Mouse (Mus musculus): ENCODE data around the gene Slc16a6. TPM values are rescaled to one million over a fixed set of nuclear protein-coding genes. Genes with fewer than 3 reads are reported as not detected.

The Slc16a6 gene
- polyA plus RNA-seq, 1 experiment from 2014 or later: 3.7 TPM

Small RNAs within 50 kb of the gene (microRNA-seq; reads per million reads assigned to microRNA genes)
- not detected for gene Gm25540

Other genes with a start within 250 kb of the Slc16a6 start
- 4.9 TPM in 2 replicates for gene Rgs9, start 175.5 kb downstream of the Slc16a6 start, polyA plus RNA-seq (2015; fragmentation: Nextera tagmentation; extraction: Ambion mirVana)
- 21.6 and 21.7 TPM in 2 replicates for gene Gna13, start 110.8 kb downstream of the Slc16a6 start, polyA plus RNA-seq (2015; fragmentation: Nextera tagmentation; extraction: Ambion mirVana)
- gene 9930022D16Rik, start 59.7 kb downstream of the Slc16a6 start, polyA plus RNA-seq (2015; fragmentation: Nextera tagmentation; extraction: Ambion mirVana): not detected in 2 replicates
- gene Amz2, start 47.7 kb downstream of the Slc16a6 start, polyA plus RNA-seq (2015; fragmentation: Nextera tagmentation; extraction: Ambion mirVana): 46.9 and 48.5 TPM in 2 replicates
- 4.1 and 4.2 TPM in 2 replicates for gene Arsg, start 224 bp downstream of the Slc16a6 start, polyA plus RNA-seq (2015; fragmentation: Nextera tagmentation; extraction: Ambion mirVana)
- gene Wipi1, start 138.4 kb upstream of the Slc16a6 start, polyA plus RNA-seq (2015; fragmentation: Nextera tagmentation; extraction: Ambion mirVana): 51.0 and 52.7 TPM in 2 replicates
- gene Prkar1a, start 175.8 kb upstream of the Slc16a6 start, polyA plus RNA-seq (2015; fragmentation: Nextera tagmentation; extraction: Ambion mirVana): 346 and 360 TPM in 2 replicates
- 3.1 and 3.3 TPM in 2 replicates for gene Fam20a, start 248.7 kb upstream of the Slc16a6 start, polyA plus RNA-seq (2015; fragmentation: Nextera tagmentation; extraction: Ambion mirVana)

Measured in limb, embryonic 13.5 days (tissue).